Mouse (Mus musculus) forebrain, embryonic 12.5 days (tissue): ENCODE data around the gene Suds3. TPM values are rescaled to one million over a fixed set of nuclear protein-coding genes. Genes with fewer than 3 reads are reported as not detected.
A peak's percentile ranks its signal among the peaks of the same experiment; 100 is the strongest.

Source experiments
- ATAC-seq: fragments of 200-750 bp; cut with Nextera tagmentation; 2 replicates; pipeline ENCODE4 v1.8.0; 2017; ENCODE audit warnings: moderate TSS enrichment; ENCODE audit not compliant: low FRiP score
- H3K27ac ChIP-seq: fragments of 300-500 bp; sonication (generic); 2 replicates; pipeline ENCODE4 v1.5.1; 2016; ENCODE audit warnings: mild to moderate bottlenecking
- H3K27me3 ChIP-seq: fragments of 300-500 bp; sonication (generic); 2 replicates; pipeline ENCODE4 v1.6.1; 2016; ENCODE audit warnings: mild to moderate bottlenecking
- H3K36me3 ChIP-seq: fragments of 300-500 bp; sonication (generic); replicated peaks from 2 replicates; pipeline ENCODE4 v1.6.1; 2016; ENCODE audit warnings: mild to moderate bottlenecking
- H3K4me1 ChIP-seq: fragments of 300-500 bp; sonication (generic); 2 replicates; pipeline ENCODE4 v1.6.1; 2016
- H3K4me2 ChIP-seq: fragments of 300-500 bp; sonication (generic); 2 replicates; pipeline ENCODE4 v1.6.1; 2016; ENCODE audit warnings: mild to moderate bottlenecking, moderate library complexity
- H3K4me3 ChIP-seq: fragments of 300-500 bp; sonication (generic); replicated peaks from 2 replicates; pipeline ENCODE4 v1.5.1; 2016; ENCODE audit warnings: mild to moderate bottlenecking
- H3K9ac ChIP-seq: fragments of 300-500 bp; sonication (generic); 2 replicates; pipeline ENCODE4 v1.6.1; 2016; ENCODE audit warnings: mild to moderate bottlenecking
- H3K9me3 ChIP-seq: fragments of 300-500 bp; sonication (generic); 2 replicates; pipeline ENCODE4 v1.6.1; 2016
- WGBS: fragments of 180-500 bp; shearing (Covaris S2); methylation state at CpG from one replicate; pipeline ENCODE4 v1.1.7; 2016; 5-methylcytosine and 5-hydroxymethylcytosine counted together
- polyA plus RNA-seq: library from polyadenylated mRNA; unstranded; fragments of >200 nt; fragmentation: Nextera tagmentation; extraction: Ambion mirVana; gene quantifications from 2 replicates; pipeline ENCODE4 v1.2.1, GENCODE M21; 2016

Gene Suds3
- polyA plus RNA-seq = 113 and 116 TPM in 2 replicates

DNA sequence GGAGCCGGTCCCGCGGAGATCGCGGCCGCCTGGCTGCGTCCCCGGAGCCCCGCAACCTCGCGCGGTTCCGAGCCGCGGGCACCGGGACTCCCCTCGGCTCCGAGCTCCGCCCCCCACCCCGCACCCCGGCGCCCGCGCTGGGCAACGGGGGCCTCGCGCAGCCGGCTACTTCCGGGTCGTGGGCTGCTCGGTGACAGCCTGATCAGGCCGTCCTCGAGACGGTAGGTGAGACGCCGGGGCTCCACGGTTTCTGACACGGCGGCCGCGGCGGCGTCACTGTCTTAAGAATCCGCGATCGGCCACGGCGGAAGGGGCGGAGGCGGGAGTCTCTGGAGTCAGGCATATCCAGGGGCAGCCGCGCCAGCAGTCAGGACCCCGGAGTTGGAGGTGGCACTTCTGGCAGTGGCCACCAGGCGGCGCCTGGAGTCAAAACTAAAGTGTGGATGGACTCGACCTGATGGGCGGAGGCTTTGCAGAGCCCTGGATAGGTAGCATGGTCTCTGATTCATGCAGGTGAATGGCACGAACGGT lies at the start of gene Suds3:
Gene Suds3 (minus strand): TSS at position 278 of the 531 bp plus-strand sequence.
- ATAC-seq = peak; percentile 79
- peak within 1 kb of the TSS; percentile 90 for H3K9ac ChIP-seq
- WGBS = under 1% methylated on average over 59 of the region's 59 CpGs
- peaks cover 4% of the 10 kb centered on the region for H3K27me3 ChIP-seq
- no peaks in the 10 kb centered on the region for H3K9me3 ChIP-seq
- peak within 1 kb of the TSS; percentile 95 for H3K4me2 ChIP-seq
- peak within 1 kb of the TSS; percentile 96 for H3K4me3 ChIP-seq
- peaks cover 26% of the 10 kb centered on the region for H3K4me1 ChIP-seq
- peak within 1 kb of the TSS; percentile 79 for H3K27ac ChIP-seq
- H3K36me3 ChIP-seq = peaks cover 29% of the 10 kb centered on the region

DNA sequence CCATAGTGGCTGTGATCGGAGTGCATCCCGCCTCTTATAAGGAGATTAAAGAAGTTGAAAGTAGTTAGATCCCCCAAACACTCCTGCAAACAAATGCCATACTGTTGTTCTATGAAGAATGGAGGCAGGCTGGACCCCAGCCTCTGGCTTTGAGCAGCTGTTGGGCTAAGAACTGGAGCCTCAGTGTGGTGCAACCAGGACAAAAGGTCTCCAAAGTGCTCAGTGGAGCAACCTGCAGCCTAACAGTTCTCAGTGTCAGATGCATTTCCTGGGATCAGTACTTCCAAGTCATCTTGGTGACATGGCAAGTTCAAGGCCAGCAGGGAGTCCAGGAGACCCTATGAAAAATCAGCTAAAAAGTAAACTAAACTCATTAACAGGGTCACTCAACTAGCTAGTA lies 49.0 kb upstream of the Suds3 start:
- Histone ChIP-seq H3K27ac (no peak overlapping the region), H3K9ac (no peak overlapping the region), H3K4me2 (no peak overlapping the region), H3K27me3 (no peaks in the 10 kb centered on the region), H3K4me3 (no peak overlapping the region), H3K9me3 (no peaks in the 10 kb centered on the region), H3K4me1 (no peaks in the 10 kb centered on the region), H3K36me3 (no peaks in the 10 kb centered on the region)
- WGBS = 53% methylated on average over 2 of the region's 2 CpGs
- ATAC-seq = no peak

GRCm38 (mm10) chr5:117164516-117164915 lies 48.6 kb upstream of the Suds3 start:
- no peaks in the 10 kb centered on the region for H3K9me3 ChIP-seq
- WGBS = 79% methylated on average over 5 of the region's 5 CpGs
- ATAC-seq = no peak
- no peaks in the 10 kb centered on the region for H3K4me1 ChIP-seq
- no peak overlapping the region for H3K9ac ChIP-seq
- no peaks in the 10 kb centered on the region for H3K27me3 ChIP-seq
- no peak overlapping the region for H3K4me3 ChIP-seq
- no peak overlapping the region for H3K4me2 ChIP-seq
- no peaks in the 10 kb centered on the region for H3K36me3 ChIP-seq
- H3K27ac ChIP-seq = no peak overlapping the region

DNA sequence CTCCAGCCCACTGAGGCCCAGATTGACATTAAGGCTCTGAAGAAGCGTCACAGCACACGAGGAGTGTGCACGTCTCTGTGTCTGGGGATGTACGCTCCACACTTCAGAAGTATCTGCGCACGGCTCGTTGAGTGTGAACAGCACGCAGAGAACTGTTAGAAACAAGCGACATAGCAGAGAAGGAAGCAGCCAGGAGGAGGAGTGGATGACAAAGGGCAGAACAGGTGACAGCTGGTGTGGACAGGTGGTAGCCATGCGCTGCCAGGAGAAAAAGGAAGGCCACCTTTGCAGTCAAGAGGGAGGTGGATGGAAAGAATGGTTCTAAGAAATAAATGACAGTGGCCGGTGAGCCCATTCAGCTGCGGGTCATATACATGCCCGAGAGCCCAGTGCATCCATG lies 47.9 kb upstream of the Suds3 start:
- no peak for ATAC-seq
- 95% methylated on average over 13 of the region's 13 CpGs for WGBS
- Histone ChIP-seq H3K4me1 (no peaks in the 10 kb centered on the region), H3K9me3 (no peaks in the 10 kb centered on the region), H3K27ac (no peak overlapping the region), H3K4me2 (no peak overlapping the region), H3K9ac (no peak overlapping the region), H3K27me3 (no peaks in the 10 kb centered on the region), H3K4me3 (no peak overlapping the region), H3K36me3 (no peaks in the 10 kb centered on the region)

- Histone ChIP-seq H3K9me3 (no peaks in the 10 kb centered on the region), H3K4me3 (no peak overlapping the region), H3K9ac (no peak overlapping the region), H3K27me3 (no peaks in the 10 kb centered on the region), H3K36me3 (no peaks in the 10 kb centered on the region), H3K4me2 (no peak overlapping the region), H3K4me1 (no peaks in the 10 kb centered on the region), H3K27ac (no peak overlapping the region)
- no peak for ATAC-seq
- WGBS = 66% methylated on average over 10 of the region's 10 CpGs
These were observed 44.6 kb upstream of the Suds3 start for GRCm38 (mm10) chr5:117160499-117160898.

DNA sequence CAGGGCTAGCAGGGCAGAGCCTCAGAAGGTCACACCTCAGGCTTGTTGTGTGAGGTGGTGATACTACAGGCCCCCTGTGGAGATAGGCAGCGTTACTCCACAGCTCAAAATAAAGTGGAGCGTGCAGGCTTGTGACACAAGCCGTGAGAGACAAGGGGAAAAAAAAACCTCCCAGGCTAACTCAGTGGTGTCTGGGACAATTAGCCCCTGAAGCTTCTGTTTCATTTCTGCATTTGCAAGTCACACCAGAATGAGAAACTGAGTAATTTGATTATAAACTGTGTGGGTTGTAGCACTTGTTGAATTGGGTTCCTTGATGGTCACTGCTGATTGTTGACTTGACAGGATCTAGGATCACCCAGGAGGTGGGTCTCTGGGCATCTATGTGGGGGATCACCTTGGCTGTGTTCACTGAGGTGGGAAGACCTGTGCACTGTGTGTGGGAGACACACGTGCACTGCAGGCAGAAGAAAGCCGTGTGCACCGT lies 43.9 kb upstream of the Suds3 start:
- Histone ChIP-seq H3K9ac (no peak overlapping the region), H3K4me1 (no peaks in the 10 kb centered on the region), H3K4me2 (no peak overlapping the region), H3K27me3 (no peaks in the 10 kb centered on the region), H3K36me3 (no peaks in the 10 kb centered on the region), H3K9me3 (no peaks in the 10 kb centered on the region), H3K27ac (no peak overlapping the region), H3K4me3 (no peak overlapping the region)
- no peak for ATAC-seq
- 55% methylated on average over 6 of the region's 6 CpGs for WGBS

DNA sequence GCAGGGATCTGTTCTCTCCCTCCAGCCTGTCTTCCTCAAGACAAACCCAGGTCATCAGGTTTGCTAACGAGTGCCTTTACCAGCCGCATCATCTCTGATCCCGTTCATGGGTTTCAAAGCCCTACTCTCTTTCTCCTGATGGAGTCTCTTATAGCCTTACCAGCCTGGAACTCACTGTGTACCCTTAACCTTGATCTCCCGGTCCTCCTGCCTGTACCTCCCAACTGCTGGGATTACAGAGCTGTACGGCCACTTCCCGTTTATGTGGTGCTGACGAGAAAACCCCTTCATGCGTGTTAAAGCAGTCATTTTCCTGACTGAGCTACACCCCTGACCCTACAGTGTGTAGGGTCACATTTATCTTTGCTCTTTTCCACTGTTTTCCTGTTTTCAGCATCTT lies 43.4 kb upstream of the Suds3 start:
- no peaks in the 10 kb centered on the region for H3K27me3 ChIP-seq
- no peaks in the 10 kb centered on the region for H3K36me3 ChIP-seq
- ATAC-seq = no peak
- no peak overlapping the region for H3K4me2 ChIP-seq
- H3K9me3 ChIP-seq = no peaks in the 10 kb centered on the region
- H3K9ac ChIP-seq = no peak overlapping the region
- no peak overlapping the region for H3K27ac ChIP-seq
- H3K4me1 ChIP-seq = no peaks in the 10 kb centered on the region
- 67% methylated on average over 8 of the region's 8 CpGs for WGBS
- no peak overlapping the region for H3K4me3 ChIP-seq

- ATAC-seq = no peak
- Histone ChIP-seq H3K9ac (no peak overlapping the region), H3K4me2 (no peak overlapping the region), H3K4me1 (no peaks in the 10 kb centered on the region), H3K27ac (no peak overlapping the region), H3K27me3 (no peaks in the 10 kb centered on the region), H3K9me3 (no peaks in the 10 kb centered on the region), H3K4me3 (no peak overlapping the region), H3K36me3 (no peaks in the 10 kb centered on the region)
- 83% methylated on average over 7 of the region's 7 CpGs for WGBS
These were observed 42.6 kb upstream of the Suds3 start for GRCm38 (mm10) chr5:117158335-117159018.

- no peak overlapping the region for H3K9ac ChIP-seq
- ATAC-seq = no peak
- no peak overlapping the region for H3K4me2 ChIP-seq
- no peaks in the 10 kb centered on the region; the same call in 1 of the 2 replicates for H3K9me3 ChIP-seq
- no peaks in the 10 kb centered on the region for H3K4me1 ChIP-seq
- H3K27me3 ChIP-seq = no peaks in the 10 kb centered on the region
- H3K4me3 ChIP-seq = no peak overlapping the region
- H3K36me3 ChIP-seq = no peaks in the 10 kb centered on the region
- 88% methylated on average over 15 of the region's 15 CpGs for WGBS
- H3K27ac ChIP-seq = no peak overlapping the region
These were observed 37.7 kb upstream of the Suds3 start for GRCm38 (mm10) chr5:117153527-117154091.

DNA sequence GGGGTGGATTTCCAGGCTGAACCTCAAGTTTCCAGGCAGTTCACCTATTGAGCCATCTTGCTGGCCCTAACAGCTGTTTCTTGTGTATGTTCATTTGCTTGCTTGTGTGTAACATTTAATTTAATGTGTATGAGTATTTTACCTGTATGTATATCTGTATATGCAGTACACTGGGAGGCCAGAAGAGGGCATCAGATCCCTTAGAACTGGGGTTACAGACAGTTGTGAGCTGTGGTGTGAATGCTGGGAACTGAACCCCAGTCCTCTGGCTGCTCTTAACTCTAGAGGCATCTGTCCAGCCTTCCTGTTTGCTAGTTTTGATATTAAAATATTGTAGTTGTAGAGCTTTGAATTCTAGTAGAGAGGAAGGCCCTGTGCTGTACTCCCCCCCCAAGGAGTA lies 37.0 kb upstream of the Suds3 start:
- no peak overlapping the region for H3K4me2 ChIP-seq
- H3K27ac ChIP-seq = no peak overlapping the region
- no peak overlapping the region for H3K4me3 ChIP-seq
- H3K9me3 ChIP-seq = no peaks in the 10 kb centered on the region; the same call in 1 of the 2 replicates
- no peaks in the 10 kb centered on the region for H3K4me1 ChIP-seq
- H3K36me3 ChIP-seq = no peaks in the 10 kb centered on the region
- no peak overlapping the region for H3K9ac ChIP-seq
- no peak for ATAC-seq
- H3K27me3 ChIP-seq = no peaks in the 10 kb centered on the region

- H3K4me2 ChIP-seq = no peak overlapping the region
- H3K9ac ChIP-seq = no peak overlapping the region
- no peak overlapping the region for H3K27ac ChIP-seq
- H3K36me3 ChIP-seq = no peaks in the 10 kb centered on the region
- H3K9me3 ChIP-seq = peaks cover 2% of the 10 kb centered on the region
- H3K27me3 ChIP-seq = no peaks in the 10 kb centered on the region
- ATAC-seq = no peak
- H3K4me1 ChIP-seq = no peaks in the 10 kb centered on the region
- 89% methylated on average over 5 of the region's 5 CpGs for WGBS
- no peak overlapping the region for H3K4me3 ChIP-seq
These were observed 34.2 kb upstream of the Suds3 start for GRCm38 (mm10) chr5:117150068-117150467.

- H3K9me3 ChIP-seq = peaks cover 2% of the 10 kb centered on the region
- no peak overlapping the region for H3K4me2 ChIP-seq
- no peaks in the 10 kb centered on the region for H3K27me3 ChIP-seq
- H3K4me3 ChIP-seq = no peak overlapping the region
- no peak overlapping the region for H3K9ac ChIP-seq
- H3K4me1 ChIP-seq = no peaks in the 10 kb centered on the region
- no peak overlapping the region for H3K27ac ChIP-seq
- no peak for ATAC-seq
- H3K36me3 ChIP-seq = no peaks in the 10 kb centered on the region
- 81% methylated on average over 16 of the region's 16 CpGs for WGBS
These were observed 33.4 kb upstream of the Suds3 start for GRCm38 (mm10) chr5:117149054-117149942.
